Mouse (Mus musculus) gastrocnemius, postnatal 10 days (tissue): Measurements from ENCODE around the gene Tns3. TPM values are rescaled to one million over a fixed set of nuclear protein-coding genes. Genes with fewer than 3 reads are reported as not detected.

Source experiments
- DNase-seq: peaks from one replicate; pipeline ENCODE4 v3.0.0; 2021; ENCODE audit warnings: mixed read lengths
- total RNA-seq, 2 experiments: library from RNA; stranded (reverse); gene quantifications; 2 replicates each; pipeline ENCODE4 v1.2.3; 2021

The Tns3 gene
- total RNA-seq, 2 experiments from 2014 or later: 16.7 to 21.3 TPM

GRCm38 (mm10) chr11:8530036-8530435, 134.3 kb downstream of the Tns3 start:
- DNase-seq: no peak

GRCm38 (mm10) chr11:8525463-8526145, 138.7 kb downstream of the Tns3 start:
- DNase-seq: no peak

GRCm38 (mm10) chr11:8523344-8524126, 140.8 kb downstream of the Tns3 start:
- peak; percentile 88 for DNase-seq

GRCm38 (mm10) chr11:8513359-8514253, 150.7 kb downstream of the Tns3 start:
- DNase-seq: peak; percentile 41

GRCm38 (mm10) chr11:8510294-8510693, 154.0 kb downstream of the Tns3 start:
- DNase-seq: no peak

- no peak for DNase-seq
Measured at GRCm38 (mm10) chr11:8509614-8510013, 154.7 kb downstream of the Tns3 start.

- DNase-seq: no peak
Measured at GRCm38 (mm10) chr11:8503735-8504134, 160.6 kb downstream of the Tns3 start.

GRCm38 (mm10) chr11:8500855-8501254, 163.5 kb downstream of the Tns3 start:
- DNase-seq: no peak

- DNase-seq: no peak
Measured at GRCm38 (mm10) chr11:8497136-8497535, 167.2 kb downstream of the Tns3 start.

- peak; percentile 68 for DNase-seq
Measured at GRCm38 (mm10) chr11:8496686-8497085, 167.6 kb downstream of the Tns3 start.

- DNase-seq: no peak
Measured at GRCm38 (mm10) chr11:8495801-8496200, 168.5 kb downstream of the Tns3 start.

GRCm38 (mm10) chr11:8495036-8495435, 169.3 kb downstream of the Tns3 start:
- no peak for DNase-seq

- DNase-seq: no peak
Measured at GRCm38 (mm10) chr11:8493931-8494490, 170.3 kb downstream of the Tns3 start.

- no peak for DNase-seq
Measured at GRCm38 (mm10) chr11:8492332-8492731, 172.0 kb downstream of the Tns3 start.

GRCm38 (mm10) chr11:8488248-8488647, 176.1 kb downstream of the Tns3 start:
- DNase-seq: no peak

- no peak for DNase-seq
Measured at GRCm38 (mm10) chr11:8486552-8486951, 177.8 kb downstream of the Tns3 start.

GRCm38 (mm10) chr11:8484538-8484937, 179.8 kb downstream of the Tns3 start:
- no peak for DNase-seq

- DNase-seq: no peak
Measured at GRCm38 (mm10) chr11:8482721-8483120, 181.6 kb downstream of the Tns3 start.

GRCm38 (mm10) chr11:8481962-8482361, 182.4 kb downstream of the Tns3 start:
- no peak for DNase-seq

GRCm38 (mm10) chr11:8481529-8481928, 182.8 kb downstream of the Tns3 start:
- no peak for DNase-seq

GRCm38 (mm10) chr11:8479858-8480257, 184.5 kb downstream of the Tns3 start:
- no peak for DNase-seq

GRCm38 (mm10) chr11:8479313-8479712, 185.0 kb downstream of the Tns3 start:
- DNase-seq: no peak
